Mouse (Mus musculus) limb, embryonic 14.5 days (tissue): ENCODE data around the gene Ppp1r27. TPM values are rescaled to one million over a fixed set of nuclear protein-coding genes. Genes with fewer than 3 reads are reported as not detected.

Source experiments
- ATAC-seq: fragments of 200-750 bp; cut with Nextera tagmentation; 2 replicates; pipeline ENCODE4 v1.8.0; 2017; ENCODE audit warnings: low read depth, moderate number of reproducible peaks, moderate TSS enrichment; ENCODE audit not compliant: low FRiP score
- DNase-seq: peaks from one replicate; pipeline ENCODE4 v3.0.0-alpha.2; 2015; ENCODE audit warnings: low spot score
- H3K27ac ChIP-seq: fragments of 300-500 bp; sonication (generic); replicated peaks from 2 replicates; pipeline ENCODE4 v1.5.1; 2014; ENCODE audit warnings: low read depth, mild to moderate bottlenecking, low read length, moderate library complexity, mixed read lengths
- H3K27me3 ChIP-seq: fragments of 300-500 bp; sonication (generic); 2 replicates; pipeline ENCODE4 v1.6.1; 2014; ENCODE audit warnings: low read length, mixed read lengths; ENCODE audit not compliant: control insufficient read depth, insufficient read depth
- H3K36me3 ChIP-seq: fragments of 300-500 bp; sonication (generic); 2 replicates; pipeline ENCODE4 v1.6.1; 2014; ENCODE audit warnings: mild to moderate bottlenecking, low read length, moderate library complexity, mixed read lengths; ENCODE audit not compliant: control insufficient read depth, insufficient read depth
- H3K4me1 ChIP-seq: fragments of 300-500 bp; sonication (generic); 2 replicates; pipeline ENCODE4 v1.6.1; 2014; ENCODE audit warnings: antibody characterized with exemption, low read length, mixed read lengths; ENCODE audit not compliant: control insufficient read depth, insufficient read depth
- H3K4me2 ChIP-seq: fragments of 300-500 bp; sonication (generic); replicated peaks from 2 replicates; pipeline ENCODE4 v1.6.1; 2014; ENCODE audit warnings: low read depth, mild to moderate bottlenecking, low read length, moderate library complexity; ENCODE audit not compliant: severe bottlenecking
- H3K4me3 ChIP-seq: fragments of 300-500 bp; sonication (generic); replicated peaks from 2 replicates; pipeline ENCODE4 v1.5.1; 2014; ENCODE audit warnings: low read length
- H3K9ac ChIP-seq: fragments of 300-500 bp; sonication (generic); 2 replicates; pipeline ENCODE4 v1.6.1; 2014; ENCODE audit warnings: mild to moderate bottlenecking, low read depth, low read length, moderate library complexity; ENCODE audit not compliant: severe bottlenecking
- H3K9me3 ChIP-seq: fragments of 300-500 bp; sonication (generic); 2 replicates; pipeline ENCODE4 v1.6.1; 2016; ENCODE audit warnings: low read length; ENCODE audit not compliant: control insufficient read depth
- POLR2A ChIP-seq: fragments of 200-500 bp; IDR thresholded peaks from 2 replicates; pipeline ENCODE4 v1.8.0; 2012; ENCODE audit warnings: inconsistent platforms, mild to moderate bottlenecking, moderate library complexity, borderline replicate concordance; ENCODE audit not compliant: insufficient read depth, insufficient read length; ENCODE audit errors: extremely low read depth
- WGBS: fragments of 180-500 bp; shearing (Covaris S2); extraction: QIAGEN DNeasy Blood & Tissue Kit; methylation state at CpG from one replicate; pipeline ENCODE4 v1.1.7; 2014; 5-methylcytosine and 5-hydroxymethylcytosine counted together
- polyA plus RNA-seq, 2 experiments: library from polyadenylated mRNA; depleted of rRNA in 1 of 2; stranded (reverse) in 1 of 2; unstranded in 1 of 2; fragments of >200 nt; fragmentation: Nextera tagmentation in 1 of 2; extraction: Ambion mirVana in 1 of 2; gene quantifications; 2 replicates each; pipeline versions ENCODE4 v1.2.1 to v1.2.3; 2012 to 2014

Ppp1r27 gene
- polyA plus RNA-seq, 2 experiments: 3.3 to 3.7 TPM

DNA sequence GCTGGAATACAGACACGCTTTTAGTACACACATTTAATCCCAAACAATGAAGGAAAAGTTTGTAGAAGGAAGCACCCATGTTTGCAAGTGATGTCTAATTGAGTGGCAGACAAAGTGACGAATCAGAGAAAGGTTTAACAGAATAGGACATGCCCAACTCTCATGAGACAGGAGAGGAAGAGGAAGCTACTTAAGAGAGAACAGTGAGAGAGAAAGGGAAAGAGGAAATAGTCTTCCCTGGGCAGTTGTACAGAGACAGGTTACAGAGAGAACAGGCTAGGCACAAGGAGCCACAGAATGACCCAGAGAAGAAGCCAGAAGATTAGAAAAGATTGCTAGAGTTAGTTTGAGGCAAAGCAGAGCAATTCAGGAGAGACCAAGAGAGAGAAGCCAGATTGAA, 25.0 kb downstream of the Ppp1r27 start:
- Histone ChIP-seq H3K4me3 (no peak overlapping the region), H3K4me2 (no peak overlapping the region), H3K27ac (no peak overlapping the region), H3K27me3 (peaks cover 26% of the 10 kb centered on the region), H3K9ac (no peak overlapping the region), H3K36me3 (no peaks in the 10 kb centered on the region), H3K9me3 (no peaks in the 10 kb centered on the region), H3K4me1 (peaks cover 6% of the 10 kb centered on the region; the same call in 1 of the 2 replicates)
- ATAC-seq (no peak), DNase-seq (no peak)
- no peak for TF ChIP-seq POLR2A
- 81% methylated on average over 2 of the region's 2 CpGs for WGBS

DNA sequence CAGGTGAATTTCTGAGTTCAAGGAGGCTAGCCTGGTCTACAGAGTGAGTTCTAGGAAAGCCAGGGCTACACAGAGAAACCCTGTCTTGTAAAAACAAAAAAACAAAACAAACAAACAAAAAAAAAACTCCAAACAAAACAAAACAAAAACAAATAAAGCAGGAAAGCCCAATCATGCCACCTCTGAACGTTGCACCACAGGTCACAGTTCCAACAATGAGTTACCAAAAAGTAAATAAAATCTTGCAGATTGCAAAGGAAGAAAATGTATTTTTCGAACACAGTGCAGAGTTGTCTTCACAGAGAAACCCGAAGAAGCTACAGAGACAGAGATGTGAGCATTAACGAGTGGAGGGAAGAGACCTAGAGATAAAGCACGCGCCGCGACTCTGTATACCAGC, 28.4 kb downstream of the Ppp1r27 start:
- Histone ChIP-seq H3K27me3 (no peaks in the 10 kb centered on the region), H3K4me1 (0 out of 2 replicates have a peak, but pooled peaks cover 4% of the 10 kb centered on the region), H3K4me2 (no peak overlapping the region), H3K9ac (no peak overlapping the region), H3K27ac (no peak overlapping the region), H3K9me3 (no peaks in the 10 kb centered on the region), H3K4me3 (no peak overlapping the region), H3K36me3 (no peaks in the 10 kb centered on the region)
- ATAC-seq (no peak), DNase-seq (no peak)
- WGBS: 90% methylated on average over 8 of the region's 8 CpGs
- no peak for TF ChIP-seq POLR2A

DNA sequence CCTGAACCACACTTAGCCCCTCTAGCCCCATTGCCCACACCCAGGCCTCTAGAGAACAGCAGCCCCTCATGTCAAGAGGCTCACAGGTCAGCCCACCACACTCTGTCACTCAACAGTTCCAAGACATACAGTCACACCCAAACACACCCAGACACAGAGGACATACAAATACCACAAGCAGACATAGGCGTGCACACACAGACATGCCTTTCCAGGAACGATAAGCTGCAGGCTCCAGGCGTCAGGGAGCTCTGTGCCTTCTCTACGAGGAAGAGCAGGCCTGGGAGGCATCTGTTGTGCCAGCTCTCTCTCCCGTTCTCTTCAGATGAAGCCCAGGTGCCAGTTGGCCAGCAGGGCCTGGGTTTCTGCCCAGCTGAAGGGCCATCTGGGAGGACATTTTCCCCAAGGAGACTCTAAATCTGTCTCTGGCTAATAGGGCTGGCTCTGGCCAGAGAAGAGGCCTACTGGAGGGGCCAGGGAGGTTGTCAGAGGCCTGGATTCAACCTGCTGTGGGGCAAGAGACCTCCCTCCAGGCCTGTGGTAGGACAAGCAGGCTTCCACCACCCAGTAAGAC, 29.9 kb downstream of the Ppp1r27 start:
- no peak overlapping the region for H3K9ac ChIP-seq
- no peak for DNase-seq
- TF ChIP-seq POLR2A: no peak

DNA sequence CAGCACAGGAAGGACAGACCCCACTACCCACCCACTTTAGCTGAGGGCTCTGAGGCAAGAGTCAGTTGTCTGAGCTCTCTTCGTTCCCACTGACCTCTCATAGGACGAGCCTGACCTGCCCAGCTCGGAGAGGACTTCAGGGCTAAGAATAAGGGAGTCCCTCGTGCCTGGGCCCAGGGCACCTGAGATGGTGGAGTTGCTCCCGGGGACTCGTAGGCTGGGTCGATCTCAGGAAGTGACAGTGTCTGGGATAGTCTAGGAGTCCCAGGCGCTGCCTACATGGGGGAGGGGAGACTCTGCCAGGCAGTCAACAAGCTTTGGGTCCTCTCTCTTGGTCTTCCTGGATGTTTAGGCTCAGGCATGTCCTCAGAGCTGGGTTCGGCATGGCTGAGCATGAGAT, 30.4 kb downstream of the Ppp1r27 start:
- no peak for ATAC-seq
- no peak overlapping the region for H3K4me2 ChIP-seq

More for the DNA sequence above, 29.9 kb downstream of the Ppp1r27 start:
- Histone ChIP-seq H3K36me3 (no peaks in the 10 kb centered on the region), H3K27ac (no peak overlapping the region), H3K9me3 (no peaks in the 10 kb centered on the region), H3K27me3 (no peaks in the 10 kb centered on the region), H3K4me3 (no peak overlapping the region), H3K4me2 (no peak overlapping the region), H3K4me1 (0 out of 2 replicates have a peak, but pooled peaks cover 4% of the 10 kb centered on the region)
- no peak for ATAC-seq
- WGBS: 73% methylated on average over 5 of the region's 5 CpGs

DNA sequence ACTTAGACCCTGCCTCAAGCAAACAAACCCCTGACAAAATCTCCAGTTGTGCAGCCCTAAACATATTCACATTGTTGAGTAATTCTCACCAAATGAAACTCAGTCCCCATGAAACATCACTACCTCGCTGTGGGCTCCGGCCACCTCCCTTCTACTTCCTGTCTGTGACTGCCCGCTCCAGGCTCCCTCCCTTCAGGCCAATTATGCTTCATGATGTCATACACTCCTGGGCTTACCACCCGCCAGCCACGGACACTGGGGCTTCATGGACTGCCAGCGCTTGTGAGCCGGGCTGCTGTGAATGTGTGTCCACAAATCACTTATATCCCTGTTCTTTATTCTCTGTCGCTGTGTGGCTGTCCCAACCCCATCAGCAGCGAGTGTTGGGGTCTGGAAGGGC, 31.2 kb downstream of the Ppp1r27 start:
- H3K36me3 ChIP-seq: no peaks in the 10 kb centered on the region
- no peak for DNase-seq
- no peaks in the 10 kb centered on the region for H3K27me3 ChIP-seq
- 0 out of 2 replicates have a peak, but pooled peaks cover 4% of the 10 kb centered on the region for H3K4me1 ChIP-seq
- ATAC-seq: 0 out of 2 replicates have a peak, but pooled peaks have one; percentile 23
- 28% methylated on average over 9 of the region's 9 CpGs for WGBS
- no peak overlapping the region for H3K27ac ChIP-seq
- no peak overlapping the region for H3K4me2 ChIP-seq
- H3K4me3 ChIP-seq: no peak overlapping the region
- H3K9ac ChIP-seq: peak overlapping the region; percentile 5; the same call in 1 of the 2 replicates
- H3K9me3 ChIP-seq: no peaks in the 10 kb centered on the region
- TF ChIP-seq POLR2A: no peak

More for the DNA sequence above, 30.4 kb downstream of the Ppp1r27 start:
- H3K4me3 ChIP-seq: no peak overlapping the region
- no peaks in the 10 kb centered on the region for H3K9me3 ChIP-seq
- H3K4me1 ChIP-seq: 0 out of 2 replicates have a peak, but pooled peaks cover 4% of the 10 kb centered on the region
- WGBS: 72% methylated on average over 9 of the region's 9 CpGs
- TF ChIP-seq POLR2A: no peak
- no peak overlapping the region for H3K27ac ChIP-seq
- H3K9ac ChIP-seq: no peak overlapping the region
- no peaks in the 10 kb centered on the region for H3K27me3 ChIP-seq
- no peak for DNase-seq
- no peaks in the 10 kb centered on the region for H3K36me3 ChIP-seq

DNA sequence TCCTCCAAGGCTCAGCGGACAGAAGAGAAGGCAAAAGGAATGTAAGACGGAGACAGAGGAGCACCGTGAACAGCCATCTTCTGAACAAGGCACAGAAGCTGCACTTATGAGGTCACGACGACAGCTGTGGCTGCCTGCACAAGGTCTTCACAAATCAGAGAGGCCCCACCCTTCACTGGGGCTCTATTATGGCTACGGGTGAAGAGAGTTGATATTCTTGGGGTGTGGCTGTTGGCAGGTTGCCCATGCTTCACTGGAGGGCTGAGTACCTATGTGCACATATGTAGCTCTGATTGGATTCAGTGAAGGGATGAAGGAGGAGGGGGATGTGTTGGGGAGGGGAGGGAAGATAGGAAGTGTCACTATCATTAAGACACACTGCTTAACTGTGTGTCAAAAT, 32.4 kb downstream of the Ppp1r27 start:
- no peak for ATAC-seq
- Histone ChIP-seq H3K9me3 (no peaks in the 10 kb centered on the region), H3K27me3 (no peaks in the 10 kb centered on the region), H3K36me3 (no peaks in the 10 kb centered on the region), H3K4me3 (no peak overlapping the region), H3K4me1 (0 out of 2 replicates have a peak, but pooled peaks cover 4% of the 10 kb centered on the region), H3K4me2 (no peak overlapping the region), H3K27ac (no peak overlapping the region), H3K9ac (no peak overlapping the region)
- DNase-seq: no peak
- 73% methylated on average over 6 of the region's 6 CpGs for WGBS
- no peak for TF ChIP-seq POLR2A
